ENCODE assay signal across 13 mouse cellular contexts in the genomic region with DNA sequence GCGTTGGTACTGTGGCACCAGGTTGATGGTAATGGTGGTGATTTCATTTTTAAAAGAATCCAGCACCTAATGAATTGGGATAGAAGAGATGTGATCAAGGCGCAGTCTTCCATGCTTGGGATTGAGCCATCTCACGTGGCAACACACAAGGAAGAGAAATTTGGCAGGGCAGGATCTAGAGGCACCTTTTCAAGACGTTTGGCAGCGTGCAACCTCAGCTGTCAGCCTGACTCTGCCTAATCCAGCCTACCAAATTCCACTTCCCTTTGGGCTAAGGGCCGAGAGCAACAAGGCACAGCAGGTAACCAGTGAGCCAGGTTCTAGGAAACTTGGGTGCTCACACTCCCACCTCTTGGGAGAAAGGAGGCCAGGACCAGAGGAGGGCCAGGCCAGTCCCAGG. TPM values are rescaled to one million over a fixed set of nuclear protein-coding genes. Genes with fewer than 3 reads are reported as not detected.
A peak's percentile ranks its signal among the peaks of the same experiment; 100 is the strongest.
DNase-seq lines count a peak whose midpoint lies in the region; ATAC-seq and TF ChIP-seq lines count a peak whose summit lies in the region.
"Had no signal": no experiment of that assay in that cellular context is flagged by ENCODE, and none has a peak within 500 bp of the region (broad histone marks: within the 10 kb centered on the region; RNA-seq: fewer than 3 reads in every experiment).

No protein-coding gene starts in this region.

- H3K4me2 ChIP-seq in heart, embryonic 12.5 days = peak overlapping the region; percentile 95
- H3K4me2 ChIP-seq in hindbrain, postnatal 0 days (ENCODE audit: low read depth, low read length) = no peak overlapping the region
- H3K4me2 ChIP-seq in forebrain, embryonic 16.5 days (ENCODE audit: low read length) = no peak overlapping the region

- no peak overlapping the region for H3K27ac ChIP-seq in heart, embryonic 12.5 days (ENCODE audit: poor library complexity, severe bottlenecking)
- H3K27ac ChIP-seq in hindbrain, postnatal 0 days = no peak overlapping the region
- no peak overlapping the region for H3K27ac ChIP-seq in hindbrain, embryonic 10.5 days
- H3K27ac ChIP-seq in forebrain, embryonic 16.5 days (ENCODE audit: low read length) = no peak overlapping the region
- H3K27ac ChIP-seq: liver, embryonic 13.5 days had no signal

- peak; percentile 59 to 66 for DNase-seq in cerebellum, postnatal 14 days
- no peak for DNase-seq in cerebellum, postnatal 4 days (ENCODE audit: low spot score in 2 of 2)
- no peak for DNase-seq in heart, postnatal 4 days
- peak; percentile 5 for DNase-seq in hindbrain, postnatal 0 days (ENCODE audit: low spot score)
- no peak for DNase-seq in hindbrain, embryonic 10.5 days (ENCODE audit: low spot score)
- DNase-seq: layer of hippocampus, postnatal 36 days; liver, embryonic 13.5 days; right cerebral cortex, postnatal 25 days; thymus, postnatal 36 days had no signal

- H3K4me3 ChIP-seq in heart, embryonic 12.5 days = no peak overlapping the region; the same call in 1 of the 2 replicates
- H3K4me3 ChIP-seq in hindbrain, postnatal 0 days (ENCODE audit: low read length) = no peak overlapping the region
- no peak overlapping the region for H3K4me3 ChIP-seq in hindbrain, embryonic 10.5 days
- no peak overlapping the region for H3K4me3 ChIP-seq in forebrain, embryonic 16.5 days (replicated peaks; ENCODE audit: low read length)

- peaks cover 18% of the 10 kb centered on the region for H3K4me1 ChIP-seq in heart, embryonic 12.5 days (replicated peaks)
- no peaks in the 10 kb centered on the region for H3K4me1 ChIP-seq in hindbrain, postnatal 0 days (ENCODE audit: insufficient read depth, low read length)
- H3K4me1 ChIP-seq in hindbrain, embryonic 10.5 days (replicated peaks) = peaks cover 13% of the 10 kb centered on the region
- H3K4me1 ChIP-seq in forebrain, embryonic 16.5 days (replicated peaks; ENCODE audit: control insufficient read depth, insufficient read depth, low read length) = peaks cover 12% of the 10 kb centered on the region

- H3K36me3 ChIP-seq in heart, embryonic 12.5 days = no peaks in the 10 kb centered on the region
- H3K36me3 ChIP-seq in hindbrain, postnatal 0 days (ENCODE audit: insufficient read depth, low read length) = no peaks in the 10 kb centered on the region
- H3K36me3 ChIP-seq in hindbrain, embryonic 10.5 days = no peaks in the 10 kb centered on the region
- H3K36me3 ChIP-seq in forebrain, embryonic 16.5 days (ENCODE audit: control insufficient read depth, insufficient read depth) = no peaks in the 10 kb centered on the region
- H3K36me3 ChIP-seq: liver, embryonic 13.5 days had no signal

- no peak for ATAC-seq in heart, embryonic 12.5 days (ENCODE audit: insufficient number of reproducible peaks, low FRiP score)
- no peak for ATAC-seq in hindbrain, postnatal 0 days
- ATAC-seq in forebrain, embryonic 16.5 days = 0 out of 2 replicates have a peak, but pooled peaks have one; percentile 7
- ATAC-seq: Patski had no signal

- 69% methylated on average over 6 of the region's 6 CpGs for WGBS in heart, embryonic 12.5 days
- 66% methylated on average over 6 of the region's 6 CpGs for WGBS in hindbrain, postnatal 0 days
- WGBS in hindbrain, embryonic 10.5 days = 68% methylated on average over 6 of the region's 6 CpGs
- 68% methylated on average over 6 of the region's 6 CpGs for WGBS in forebrain, embryonic 16.5 days

- H3K27me3 ChIP-seq in heart, embryonic 12.5 days (replicated peaks) = peaks cover 12% of the 10 kb centered on the region
- H3K27me3 ChIP-seq in hindbrain, postnatal 0 days (ENCODE audit: insufficient read depth, low read length) = peaks cover 2% of the 10 kb centered on the region; the same call in 1 of the 2 replicates
- peaks cover 57% of the 10 kb centered on the region for H3K27me3 ChIP-seq in hindbrain, embryonic 10.5 days (ENCODE audit: insufficient read depth, poor library complexity, severe bottlenecking)
- peaks cover 22% of the 10 kb centered on the region for H3K27me3 ChIP-seq in forebrain, embryonic 16.5 days (replicated peaks; ENCODE audit: control insufficient read depth, insufficient read depth, low read length)

- H3K9ac ChIP-seq in heart, embryonic 12.5 days = no peak overlapping the region
- no peak overlapping the region for H3K9ac ChIP-seq in hindbrain, postnatal 0 days (replicated peaks; ENCODE audit: low read length)
- no peak overlapping the region for H3K9ac ChIP-seq in forebrain, embryonic 16.5 days (replicated peaks; ENCODE audit: low read depth, low read length)
- H3K9ac ChIP-seq: liver, embryonic 13.5 days had no signal

- no peak for TF ChIP-seq CTCF in hindbrain, postnatal 0 days (IDR thresholded peaks at IDR 0.05; ENCODE audit: low read depth)

- no peaks in the 10 kb centered on the region for H3K9me3 ChIP-seq in heart, embryonic 12.5 days (replicated peaks)
- H3K9me3 ChIP-seq in hindbrain, postnatal 0 days (ENCODE audit: low read length) = no peaks in the 10 kb centered on the region
- H3K9me3 ChIP-seq in hindbrain, embryonic 10.5 days = no peaks in the 10 kb centered on the region
- H3K9me3 ChIP-seq in forebrain, embryonic 16.5 days (ENCODE audit: control insufficient read depth, low read length) = no peaks in the 10 kb centered on the region
- H3K9me3 ChIP-seq: liver, embryonic 13.5 days had no signal

RNA-seq across cellular contexts. Expression of gene Ano4, which starts 1.0 kb away (rescaled TPM):
- polyA plus RNA-seq in heart, embryonic 12.5 days (2016; fragmentation: Nextera tagmentation; extraction: Ambion mirVana) = 6.5 and 7.8 TPM in 2 replicates
- total RNA-seq in heart, postnatal 4 days (2021) = 1 to 10 TPM; 6.9 to 7.5 TPM
- total RNA-seq in hindbrain, postnatal 0 days (2014; rRNA removed) = 11.4 and 12.5 TPM in 2 replicates
- polyA plus RNA-seq in hindbrain, postnatal 0 days (2015; fragmentation: Nextera tagmentation; extraction: Ambion mirVana) = 7.0 and 7.9 TPM in 2 replicates
- polyA plus RNA-seq in hindbrain, embryonic 10.5 days (2016; fragmentation: Nextera tagmentation; extraction: Ambion mirVana) = 0.50 and 1.7 TPM in 2 replicates
- 6.4 and 7.3 TPM in 2 replicates for polyA plus RNA-seq in forebrain, embryonic 16.5 days (2015; fragmentation: Nextera tagmentation; extraction: Ambion mirVana)
- total RNA-seq: granulocyte monocyte progenitor cell, adult 5-6 weeks had no signal
- polyA plus RNA-seq: Patski had no signal

Comparison
In these comparisons a context has a peak if more than half of its experiments do, and no peak if none do; other contexts are left out.
1. DNase-seq: peak in cerebellum, postnatal 14 days (2 of 2) and hindbrain, postnatal 0 days (single experiment); none in cerebellum, postnatal 4 days (0 of 2), heart, postnatal 4 days (single experiment) and hindbrain, embryonic 10.5 days (single experiment).